Mouse (Mus musculus): ENCODE results near the gene Ugt1a10. TPM values are rescaled to one million over a fixed set of nuclear protein-coding genes. Genes with fewer than 3 reads are reported as not detected.
A peak's percentile ranks its signal among the peaks of the same experiment; 100 is the strongest.

Ugt1a10 gene
- total and polyA plus RNA-seq, 2 experiments from 2014 or later: not detected

DNA sequence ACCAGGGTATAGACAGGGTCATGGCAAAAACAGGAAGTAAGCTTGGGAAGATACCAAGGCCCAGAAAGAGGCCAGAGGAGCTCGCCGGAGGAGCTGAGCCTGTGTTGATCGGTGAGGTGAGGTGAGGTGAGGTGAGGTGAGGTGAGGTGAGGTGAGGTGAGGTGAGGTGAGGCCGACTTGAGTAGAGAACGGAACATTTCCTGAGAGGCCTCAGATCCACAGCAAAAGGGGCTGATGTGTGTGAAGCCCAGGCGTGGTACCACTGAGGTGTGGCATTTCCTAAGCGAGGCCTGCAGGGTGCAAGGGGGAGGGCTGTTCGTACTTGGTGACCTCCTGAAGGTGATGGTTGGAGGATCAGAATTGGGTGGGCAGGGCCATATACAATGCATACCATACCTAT, 197.9 kb downstream of the Ugt1a10 start:
- H3K4me2 ChIP-seq (ENCODE audit: low read depth, low read length, poor library complexity, severe bottlenecking): no peak overlapping the region
- no peaks in the 10 kb centered on the region for H3K36me3 ChIP-seq (ENCODE audit: insufficient read depth, low read length)
- no peak for DNase-seq (ENCODE audit: low spot score)
- H3K27me3 ChIP-seq (ENCODE audit: insufficient read depth, low read length): no peaks in the 10 kb centered on the region
- no peak overlapping the region for H3K4me3 ChIP-seq (ENCODE audit: low read depth, low read length)
- ATAC-seq (ENCODE audit: low FRiP score): no peak
- H3K27ac ChIP-seq (ENCODE audit: low read depth, low read length): no peak overlapping the region
- 77% methylated on average over 8 of the region's 8 CpGs for WGBS
- no peak overlapping the region for H3K9ac ChIP-seq (replicated peaks; ENCODE audit: low read length, poor library complexity, severe bottlenecking)
- no peaks in the 10 kb centered on the region for H3K4me1 ChIP-seq (ENCODE audit: insufficient read depth, low read length)
- H3K9me3 ChIP-seq (ENCODE audit: low read length): peaks cover 95% of the 10 kb centered on the region
- no peak for TF ChIP-seq CTCF (IDR thresholded peaks at IDR 0.05)

DNA sequence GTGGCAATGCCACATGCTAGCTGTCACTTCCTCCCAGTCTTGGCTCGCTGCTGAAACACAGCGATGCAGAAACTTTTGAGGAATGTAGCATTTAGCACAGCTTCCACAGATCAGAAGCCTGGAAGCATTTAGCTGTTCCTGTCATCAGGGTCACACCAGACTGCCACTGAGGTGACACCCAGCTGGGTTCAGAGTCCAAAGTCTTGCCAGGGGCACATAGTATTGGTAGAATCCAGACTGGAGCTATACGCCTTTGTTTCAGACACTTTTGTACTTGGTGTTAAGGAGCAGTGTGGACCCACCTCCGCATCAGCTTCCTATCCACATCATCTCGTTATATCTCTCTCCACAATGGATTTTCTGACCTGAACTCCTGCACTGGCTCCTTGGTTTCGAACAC, 198.4 kb downstream of the Ugt1a10 start:
- WGBS: 72% methylated on average over 6 of the region's 6 CpGs

DNA sequence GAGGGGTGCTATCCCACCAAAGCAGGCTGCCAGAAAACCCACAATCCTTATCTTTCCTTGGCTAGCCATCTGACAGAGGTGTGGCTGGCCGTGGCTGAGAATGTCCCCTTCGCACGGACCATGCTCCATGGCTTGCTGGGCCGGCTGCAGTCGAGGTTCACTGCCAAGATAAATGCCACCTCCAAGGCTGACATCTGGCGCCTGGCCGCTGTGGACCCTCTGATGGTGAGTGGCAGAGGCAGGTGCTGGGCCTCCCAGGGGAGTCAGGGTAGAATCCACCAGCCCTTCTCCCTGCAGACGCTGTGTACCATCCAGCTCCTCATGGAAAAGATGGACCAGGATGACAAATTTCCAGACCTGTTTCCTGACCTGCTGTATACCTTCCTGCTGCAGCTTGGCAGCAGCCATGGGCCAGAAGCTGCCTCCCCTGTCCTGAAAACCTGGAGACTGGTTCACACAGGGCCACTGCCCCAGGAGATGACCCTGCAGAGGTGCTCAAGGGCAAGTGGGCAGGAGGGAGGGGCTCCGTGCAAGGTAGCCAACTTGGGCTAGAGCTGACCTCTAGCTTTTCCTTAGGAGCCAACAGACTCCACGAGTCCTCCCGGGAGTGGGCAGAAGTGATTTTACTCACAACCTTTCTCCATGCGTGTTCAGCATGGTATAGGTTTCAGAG, 199.7 kb downstream of the Ugt1a10 start:
- Histone ChIP-seq H3K9me3 (ENCODE audit: low read length) (peaks cover 83% of the 10 kb centered on the region), H3K27ac (ENCODE audit: low read depth, low read length) (no peak overlapping the region), H3K4me1 (ENCODE audit: insufficient read depth, low read length) (no peaks in the 10 kb centered on the region), H3K4me2 (ENCODE audit: low read depth, low read length, poor library complexity, severe bottlenecking) (no peak overlapping the region), H3K36me3 (ENCODE audit: insufficient read depth, low read length) (peaks cover 8% of the 10 kb centered on the region), H3K4me3 (ENCODE audit: low read depth, low read length) (no peak overlapping the region), H3K9ac (replicated peaks; ENCODE audit: low read length, poor library complexity, severe bottlenecking) (no peak overlapping the region), H3K27me3 (ENCODE audit: insufficient read depth, low read length) (no peaks in the 10 kb centered on the region)
- TF ChIP-seq CTCF (IDR thresholded peaks at IDR 0.05): no peak
- WGBS: 88% methylated on average over 12 of the region's 12 CpGs
- DNase-seq (ENCODE audit: low spot score): peak; percentile 75
- no peak for ATAC-seq (ENCODE audit: low FRiP score)

More for the DNA sequence above, 198.4 kb downstream of the Ugt1a10 start:
- no peak overlapping the region for H3K4me2 ChIP-seq (ENCODE audit: low read depth, low read length, poor library complexity, severe bottlenecking)
- H3K36me3 ChIP-seq (ENCODE audit: insufficient read depth, low read length): no peaks in the 10 kb centered on the region
- no peak for ATAC-seq (ENCODE audit: low FRiP score)
- peaks cover 94% of the 10 kb centered on the region for H3K9me3 ChIP-seq (ENCODE audit: low read length)
- H3K4me3 ChIP-seq (ENCODE audit: low read depth, low read length): no peak overlapping the region
- H3K27ac ChIP-seq (ENCODE audit: low read depth, low read length): no peak overlapping the region
- H3K27me3 ChIP-seq (ENCODE audit: insufficient read depth, low read length): no peaks in the 10 kb centered on the region
- H3K4me1 ChIP-seq (ENCODE audit: insufficient read depth, low read length): no peaks in the 10 kb centered on the region
- DNase-seq (ENCODE audit: low spot score): no peak
- no peak overlapping the region for H3K9ac ChIP-seq (replicated peaks; ENCODE audit: low read length, poor library complexity, severe bottlenecking)
- TF ChIP-seq CTCF (IDR thresholded peaks at IDR 0.05): no peak

DNA sequence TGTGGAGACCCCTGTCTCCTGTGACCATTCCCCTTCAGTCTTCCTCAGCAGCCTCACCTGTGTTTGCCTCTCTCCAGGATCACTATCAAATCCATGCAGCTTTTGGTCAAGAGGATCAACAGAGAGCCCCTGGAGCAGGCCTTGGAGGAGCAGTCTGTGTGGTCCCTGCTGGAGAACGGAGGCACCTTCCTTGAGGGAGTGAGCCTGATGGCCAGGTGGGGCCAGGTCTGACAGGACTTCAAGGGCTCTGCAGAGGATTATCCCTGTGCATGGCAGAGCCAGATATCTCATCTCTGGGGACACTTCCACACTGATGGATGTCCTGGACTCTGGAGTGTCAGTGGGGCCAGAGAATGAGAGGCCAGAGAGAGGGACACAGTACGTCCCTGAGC, 200.3 kb downstream of the Ugt1a10 start:
- Histone ChIP-seq H3K27ac (ENCODE audit: low read depth, low read length) (no peak overlapping the region), H3K4me2 (ENCODE audit: low read depth, low read length, poor library complexity, severe bottlenecking) (no peak overlapping the region), H3K9me3 (ENCODE audit: low read length) (peaks cover 82% of the 10 kb centered on the region), H3K36me3 (ENCODE audit: insufficient read depth, low read length) (peaks cover 13% of the 10 kb centered on the region), H3K27me3 (ENCODE audit: insufficient read depth, low read length) (no peaks in the 10 kb centered on the region), H3K4me3 (ENCODE audit: low read depth, low read length) (no peak overlapping the region), H3K4me1 (ENCODE audit: insufficient read depth, low read length) (no peaks in the 10 kb centered on the region), H3K9ac (replicated peaks; ENCODE audit: low read length, poor library complexity, severe bottlenecking) (no peak overlapping the region)
- DNase-seq (ENCODE audit: low spot score) (no peak), ATAC-seq (ENCODE audit: low FRiP score) (no peak)
- 60% methylated on average over 2 of the region's 2 CpGs for WGBS
- TF ChIP-seq CTCF (IDR thresholded peaks at IDR 0.05): no peak

DNA sequence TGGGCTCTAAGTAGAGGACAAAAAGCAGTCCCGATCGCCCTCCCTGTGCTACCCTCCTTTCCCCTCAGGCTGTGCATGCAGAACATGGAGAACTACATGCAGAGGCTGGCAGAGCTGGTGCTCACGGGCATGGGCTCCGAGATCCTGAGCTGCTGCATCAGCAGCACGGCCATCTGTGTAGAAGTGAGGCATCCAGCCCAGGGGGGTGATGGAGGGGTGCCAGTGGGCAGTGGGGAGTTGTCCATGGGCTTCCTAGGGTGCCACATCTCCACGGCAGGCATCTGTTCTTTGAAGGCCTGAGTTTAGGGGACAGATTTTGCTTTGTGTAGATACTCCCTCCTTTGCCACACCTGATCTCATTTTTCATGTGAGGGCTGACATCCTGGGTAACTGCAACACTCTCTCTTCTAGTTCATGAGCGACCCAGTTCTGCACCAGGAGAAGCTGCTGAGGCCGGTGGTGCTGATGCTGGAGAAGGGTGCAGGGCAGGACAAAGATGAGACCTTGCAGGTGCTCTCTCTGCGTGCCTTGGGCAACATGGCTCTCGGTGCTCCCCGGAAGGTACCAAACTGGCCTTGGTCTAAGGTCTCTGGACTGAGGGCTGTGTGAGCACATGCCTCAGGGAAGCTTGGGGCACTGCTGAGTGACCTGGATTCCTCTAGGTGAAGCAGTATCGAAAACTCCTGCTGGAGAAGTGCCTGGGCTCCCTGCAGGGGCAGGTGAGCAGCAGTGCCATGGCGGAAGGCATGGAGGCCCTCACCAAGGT, 201.0 kb downstream of the Ugt1a10 start:
- peaks cover 74% of the 10 kb centered on the region for H3K9me3 ChIP-seq (ENCODE audit: low read length)
- 80% methylated on average over 13 of the region's 13 CpGs for WGBS
- TF ChIP-seq CTCF (IDR thresholded peaks at IDR 0.05): no peak
- H3K27ac ChIP-seq (ENCODE audit: low read depth, low read length): no peak overlapping the region
- H3K9ac ChIP-seq (replicated peaks; ENCODE audit: low read length, poor library complexity, severe bottlenecking): no peak overlapping the region
- ATAC-seq (ENCODE audit: low FRiP score): no peak
- H3K4me3 ChIP-seq (ENCODE audit: low read depth, low read length): no peak overlapping the region
- no peaks in the 10 kb centered on the region for H3K27me3 ChIP-seq (ENCODE audit: insufficient read depth, low read length)
- H3K36me3 ChIP-seq (ENCODE audit: insufficient read depth, low read length): peaks cover 20% of the 10 kb centered on the region
- no peak for DNase-seq (ENCODE audit: low spot score)
- no peak overlapping the region for H3K4me2 ChIP-seq (ENCODE audit: low read depth, low read length, poor library complexity, severe bottlenecking)
- no peaks in the 10 kb centered on the region for H3K4me1 ChIP-seq (ENCODE audit: insufficient read depth, low read length)
